Mouse (Mus musculus) retina, postnatal 1 day (tissue): ENCODE data around the gene Ank.

ENCODE experiments used
- DNase-seq: peaks from one replicate; pipeline ENCODE4 v3.0.0-alpha.2; 2012

The Ank gene

DNA sequence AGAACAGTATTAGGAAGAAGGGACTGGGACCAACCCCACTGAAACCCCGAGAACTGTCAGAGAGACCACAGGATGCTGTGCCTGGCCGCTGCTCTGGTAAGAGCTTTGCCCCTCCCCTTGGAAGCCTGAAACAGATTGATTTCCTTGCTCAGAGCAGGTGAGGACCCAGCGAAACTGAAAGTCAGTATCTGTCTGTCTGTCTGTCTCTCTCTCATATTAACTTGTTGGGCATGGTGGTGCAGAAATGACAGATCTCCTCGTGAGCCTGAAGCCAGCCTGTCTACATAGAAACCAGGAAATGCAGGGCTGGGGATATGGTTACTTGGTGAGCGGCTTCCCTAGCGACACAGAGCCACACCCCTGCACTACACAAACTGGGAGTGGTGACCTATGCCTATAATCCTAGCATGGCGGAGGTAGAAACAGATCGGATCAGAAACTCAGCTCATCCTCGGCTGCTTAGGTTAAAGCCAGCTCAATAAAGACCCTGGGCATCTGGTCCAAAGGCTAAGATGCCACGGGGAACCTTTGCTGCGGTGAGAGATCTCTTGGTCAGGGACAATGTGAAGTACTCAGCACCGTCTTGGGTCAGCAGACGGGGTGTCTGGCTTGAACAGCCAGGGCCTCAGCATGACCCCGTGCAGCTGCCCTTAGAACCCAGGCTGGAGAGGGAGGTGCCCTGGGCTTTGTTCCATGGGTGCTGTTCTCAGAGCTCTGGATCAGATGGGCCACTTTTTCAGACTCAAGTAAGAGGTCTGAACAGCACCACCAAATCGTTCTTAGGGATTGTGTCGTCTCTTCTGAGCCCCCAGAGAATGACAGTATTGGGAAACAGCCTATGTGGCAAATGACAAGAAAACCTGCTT lies 111.7 kb downstream of the Ank start:
- peak; percentile 53 for DNase-seq

GRCm38 (mm10) chr15:27578918-27579317 lies 112.4 kb downstream of the Ank start:
- DNase-seq, result no peak

DNA sequence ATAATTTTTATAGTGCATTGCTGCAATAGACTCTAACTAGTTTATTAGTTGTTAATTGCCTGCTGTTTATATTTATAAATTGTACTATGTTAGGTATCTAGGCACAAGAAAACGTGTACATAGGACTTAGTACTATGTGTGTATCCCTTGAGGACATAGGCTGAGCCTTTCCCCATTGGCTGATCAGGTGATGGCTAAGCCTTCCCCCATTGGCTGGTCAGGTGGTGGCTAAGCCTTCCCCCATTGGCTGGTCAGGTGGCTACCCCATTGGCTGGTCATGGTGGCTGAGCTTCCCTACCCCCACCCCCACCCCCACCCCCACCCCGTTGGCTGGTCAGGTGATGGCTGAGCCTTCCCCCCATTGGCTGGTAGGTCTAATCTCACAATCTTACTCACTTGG lies 113.4 kb downstream of the Ank start:
- no peak for DNase-seq

GRCm38 (mm10) chr15:27580771-27581170 lies 114.3 kb downstream of the Ank start:
- DNase-seq, result no peak

GRCm38 (mm10) chr15:27581640-27582039 lies 115.2 kb downstream of the Ank start:
- peak; percentile 89 for DNase-seq

DNA sequence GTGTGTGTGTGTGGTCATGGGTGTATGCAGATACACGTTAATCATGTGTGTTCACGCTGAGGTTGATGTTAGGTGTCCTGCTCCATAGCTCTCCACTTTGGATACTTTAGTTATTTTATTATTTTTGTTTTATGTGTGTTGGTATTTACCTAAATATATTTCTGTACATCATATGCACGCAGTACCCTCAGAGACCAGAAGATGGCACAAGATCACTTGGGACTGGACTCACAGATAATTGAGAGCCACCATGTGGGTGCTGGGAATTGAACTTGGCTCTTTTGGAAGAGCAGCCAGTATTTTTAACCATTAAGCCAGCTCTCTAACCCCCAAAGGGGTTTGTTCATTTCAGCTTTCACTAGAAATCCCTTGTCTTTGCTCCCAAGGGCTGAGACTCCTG lies 116.0 kb downstream of the Ank start:
- DNase-seq, result peak; percentile 47

GRCm38 (mm10) chr15:27583042-27583441 lies 116.6 kb downstream of the Ank start:
- DNase-seq, result peak; percentile 56

- no peak for DNase-seq
These were observed 117.1 kb downstream of the Ank start for GRCm38 (mm10) chr15:27583620-27584019.

DNA sequence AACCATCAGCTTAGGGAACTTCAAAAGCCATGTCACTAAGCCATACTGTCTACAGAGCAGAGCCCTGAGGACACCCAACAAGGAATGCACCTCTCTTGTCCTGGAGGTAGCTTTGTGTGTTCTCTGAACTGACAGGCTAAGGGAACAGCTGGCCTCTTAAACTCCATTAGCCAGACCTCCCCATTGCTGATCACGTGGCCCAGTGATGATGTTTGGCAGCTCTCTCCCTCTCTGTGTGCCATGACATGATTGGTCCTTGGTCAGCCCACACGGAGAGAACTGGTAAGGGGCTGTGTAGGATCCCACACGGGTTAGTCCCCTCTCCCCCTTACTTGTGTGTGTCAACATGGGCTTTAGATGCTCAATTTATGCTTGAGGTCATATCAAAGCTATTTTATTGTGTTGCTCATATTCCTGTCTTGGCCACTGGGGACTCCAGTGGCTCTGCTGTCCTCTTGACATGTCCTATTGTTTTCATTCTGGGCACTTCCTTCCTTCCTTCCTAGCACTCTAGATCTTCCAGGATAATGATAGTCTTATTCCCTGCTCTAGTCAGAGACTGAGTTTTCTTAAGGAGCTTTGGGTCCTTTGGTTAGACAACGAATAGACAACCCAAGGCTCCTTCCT lies 119.1 kb downstream of the Ank start:
- DNase-seq, result no peak

DNA sequence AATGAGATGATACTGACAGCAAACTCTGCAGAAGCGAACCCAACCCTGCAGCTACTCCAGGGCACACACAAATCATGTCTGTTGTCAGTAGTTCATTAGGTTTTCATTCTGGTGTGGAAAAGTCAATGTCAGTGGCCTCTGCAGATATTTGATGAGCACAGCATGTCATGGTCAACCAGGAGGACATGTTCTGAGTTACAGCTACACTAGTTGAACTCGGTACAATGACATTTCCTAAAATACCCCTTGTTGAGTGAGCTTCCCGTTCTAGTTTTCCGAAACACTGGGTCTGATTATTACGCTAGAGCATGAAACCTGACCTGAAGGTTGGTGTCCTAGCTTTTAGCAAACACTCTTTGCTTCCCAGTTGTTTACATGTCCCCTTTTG lies 119.6 kb downstream of the Ank start:
- DNase-seq, result no peak

DNA sequence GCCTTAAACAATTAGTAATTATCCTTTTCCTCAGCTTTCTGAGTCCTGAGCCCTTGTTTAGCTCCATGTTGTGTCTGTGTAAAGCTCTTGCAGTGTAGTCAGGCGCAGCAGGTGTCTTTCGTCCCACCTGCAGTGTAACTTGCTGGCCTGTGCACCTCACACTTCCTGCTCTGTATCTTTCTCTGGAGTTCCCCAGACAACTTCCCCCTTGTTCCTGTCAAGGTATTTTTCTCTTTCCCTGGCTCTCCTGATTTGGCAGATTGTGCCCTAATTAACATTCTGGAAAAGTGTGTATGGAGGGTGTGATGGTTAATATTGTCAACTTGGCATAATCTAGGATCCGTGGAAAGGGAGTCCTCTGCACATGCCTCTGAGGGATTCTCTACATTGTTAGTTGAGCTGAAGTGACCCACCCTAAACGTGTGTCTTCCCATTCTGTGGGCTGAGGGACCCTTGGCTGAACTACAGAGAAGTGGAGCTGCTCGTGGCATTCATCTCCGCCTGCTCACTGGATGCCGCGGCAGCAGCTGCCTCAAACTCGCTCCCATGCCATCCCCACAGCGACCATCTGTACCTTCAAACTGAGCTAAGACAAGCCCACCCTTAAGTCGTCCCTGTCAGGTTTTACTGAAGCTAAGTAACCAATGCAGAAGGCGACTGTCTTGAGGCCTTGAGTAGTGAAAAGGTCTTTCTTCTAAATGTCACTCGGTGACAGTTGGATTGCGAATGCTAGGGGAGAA lies 121.8 kb downstream of the Ank start:
- no peak for DNase-seq

- DNase-seq, result no peak
These were observed 124.3 kb downstream of the Ank start for GRCm38 (mm10) chr15:27590812-27591211.

- DNase-seq, result no peak
These were observed 126.3 kb downstream of the Ank start for GRCm38 (mm10) chr15:27592620-27593320.

DNA sequence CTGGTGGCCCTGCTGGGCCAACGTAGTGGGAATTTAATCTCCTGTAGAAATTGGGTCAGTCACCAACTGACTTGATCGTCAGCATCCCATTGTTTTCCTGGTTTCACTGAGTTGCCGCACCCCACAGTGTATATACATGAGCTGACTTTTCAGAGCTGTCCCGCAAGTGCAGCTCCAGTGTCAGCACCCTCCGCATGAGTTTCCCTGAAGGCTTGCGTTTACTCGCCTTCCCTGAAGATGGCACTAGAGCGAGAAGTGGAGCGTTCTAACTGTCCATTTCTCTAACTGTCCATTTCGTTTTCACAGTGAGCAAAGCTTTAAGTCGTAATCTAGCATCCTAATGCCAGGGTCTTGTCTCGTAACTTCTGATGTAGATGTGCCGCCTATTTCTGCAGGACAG lies 127.2 kb downstream of the Ank start:
- peak; percentile 67 for DNase-seq

- no peak for DNase-seq
These were observed 128.5 kb downstream of the Ank start for GRCm38 (mm10) chr15:27594973-27595372.

GRCm38 (mm10) chr15:27595560-27595959 lies 129.1 kb downstream of the Ank start:
- peak; percentile 38 for DNase-seq

- DNase-seq, result no peak
These were observed 130.1 kb downstream of the Ank start for GRCm38 (mm10) chr15:27596463-27597140.

DNA sequence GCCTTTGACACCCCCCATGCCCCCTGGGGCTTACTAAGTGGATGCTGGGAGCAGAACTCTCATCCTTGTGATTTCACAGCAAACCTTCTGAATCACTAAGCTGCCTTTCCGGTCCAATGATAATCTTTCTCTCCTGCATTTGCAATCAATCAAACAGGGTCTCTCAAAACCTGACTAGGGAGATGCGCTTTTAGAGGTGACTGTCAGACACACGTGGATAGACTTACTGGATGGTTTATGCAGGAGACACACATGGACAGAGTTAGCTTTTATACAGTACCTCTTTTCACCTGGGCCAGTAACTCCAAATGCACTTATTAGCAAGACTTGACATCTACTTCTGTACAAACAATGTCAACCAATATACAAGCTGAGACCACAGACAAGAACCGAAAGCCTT lies 131.0 kb downstream of the Ank start:
- DNase-seq, result no peak

GRCm38 (mm10) chr15:27598786-27599385 lies 132.4 kb downstream of the Ank start:
- DNase-seq, result no peak

DNA sequence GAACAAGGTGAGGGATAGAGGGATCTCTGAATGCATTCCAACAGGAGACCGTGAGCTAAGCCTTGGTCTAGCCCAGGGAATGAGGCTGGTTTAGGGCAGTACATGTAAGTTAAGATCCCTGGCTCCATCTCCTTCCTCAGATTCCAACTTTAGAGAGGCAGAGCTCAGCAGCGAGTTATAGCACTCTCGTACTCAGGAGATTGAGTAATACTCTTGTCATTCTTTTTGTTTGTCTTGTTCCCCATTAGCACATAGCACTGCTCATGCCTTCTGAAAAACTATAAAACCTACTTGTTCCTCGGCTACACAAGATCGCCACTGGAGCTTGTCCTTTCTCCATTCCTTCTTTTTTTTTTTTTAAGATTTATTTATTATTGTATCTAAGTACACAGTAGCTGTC lies 134.0 kb downstream of the Ank start:
- no peak for DNase-seq

DNA sequence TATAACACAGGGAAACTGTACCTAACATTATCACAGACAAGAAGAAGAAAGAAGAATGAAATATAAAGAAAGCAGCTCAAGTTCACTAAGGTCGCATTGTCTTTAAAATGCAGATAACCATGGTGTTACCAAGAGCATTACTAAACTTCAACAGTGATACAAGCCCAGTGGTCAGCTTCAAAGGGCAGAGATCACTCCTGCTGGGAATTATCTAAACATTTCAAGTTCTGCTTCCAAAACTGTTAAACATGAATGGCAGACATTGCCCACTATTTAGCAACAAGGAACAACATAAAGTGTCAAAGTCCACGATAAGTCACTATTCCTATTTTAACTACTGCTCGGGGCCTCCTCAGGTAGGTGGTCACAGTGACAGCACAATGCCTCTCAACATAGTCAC lies 138.1 kb downstream of the Ank start:
- DNase-seq, result no peak

DNA sequence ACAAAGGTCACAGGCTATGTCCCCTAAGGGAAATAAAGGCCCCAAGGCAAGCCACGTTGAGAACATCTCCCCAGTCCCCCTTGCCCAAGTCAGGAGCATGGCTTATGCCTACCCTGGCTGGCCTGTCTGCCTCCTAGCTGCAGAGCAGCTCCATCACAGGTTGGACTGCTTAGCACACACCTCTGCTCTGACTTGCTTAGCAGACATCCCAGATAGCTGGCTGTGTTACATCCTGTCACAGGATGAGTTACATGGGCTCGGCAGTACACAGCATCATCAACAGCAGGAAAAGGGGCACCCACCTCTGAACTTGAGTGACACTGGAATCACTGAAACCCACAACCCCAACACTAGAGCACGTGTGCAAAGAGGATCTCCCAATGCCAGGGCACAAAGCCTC lies 138.8 kb downstream of the Ank start:
- no peak for DNase-seq
